Mouse (Mus musculus) right cerebral cortex, adult 18-20 months (tissue): ENCODE measurements around the gene Gabarap.
"Not testable (repeated sequence)": the region's sequence is repeated elsewhere in the genome, so short reads cannot be mapped to it uniquely, and the experiment has no call there.

Source experiments
- DNase-seq: peaks from one replicate; pipeline ENCODE4 v3.0.0; 2022; ENCODE audit warnings: mixed read lengths

Gene Gabarap

DNA sequence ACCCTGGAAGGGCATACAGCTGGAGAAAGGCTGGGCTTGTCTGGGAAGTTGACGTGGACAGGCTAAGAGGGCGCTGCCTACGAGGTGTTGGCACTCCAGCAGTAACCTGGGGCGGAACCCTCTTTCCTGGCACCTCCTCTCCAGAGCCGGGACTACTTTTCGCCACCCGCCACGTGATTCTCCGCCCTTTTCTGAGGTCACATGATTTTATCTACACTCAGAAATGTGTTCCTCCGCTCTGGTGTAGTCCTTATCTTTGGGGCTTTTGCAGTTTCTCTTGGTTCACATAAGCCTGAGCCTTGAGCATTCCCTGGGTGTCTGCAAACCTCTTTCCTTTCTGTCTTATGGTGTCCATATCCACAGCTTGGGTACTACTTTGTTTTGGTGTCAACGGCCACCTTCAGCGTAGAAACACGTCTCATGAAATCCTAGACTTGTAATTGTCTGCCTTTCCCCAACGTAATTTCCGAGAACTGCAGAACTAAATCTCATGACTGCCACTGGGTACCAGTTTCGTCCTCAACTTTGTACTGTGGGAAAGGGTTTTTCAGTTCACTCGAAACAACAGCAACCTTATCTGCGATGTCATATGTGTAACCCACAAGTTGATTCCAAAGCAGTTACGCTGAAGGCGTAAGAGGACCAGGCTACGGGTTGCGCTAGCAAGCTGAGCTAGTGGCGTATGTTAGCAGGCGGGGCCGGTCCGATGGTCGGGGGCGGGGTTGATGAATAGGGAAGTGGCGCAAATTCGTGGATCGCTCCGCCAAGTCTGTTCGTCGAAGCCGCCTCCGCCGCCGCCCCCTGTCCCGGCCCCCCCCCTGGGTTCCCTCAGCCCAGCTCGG is at the start of gene Gabarap:
Gabarap (plus strand) TSS at position 294 of the 842 bp plus-strand sequence.
- DNase-seq: peak; percentile 96

DNA sequence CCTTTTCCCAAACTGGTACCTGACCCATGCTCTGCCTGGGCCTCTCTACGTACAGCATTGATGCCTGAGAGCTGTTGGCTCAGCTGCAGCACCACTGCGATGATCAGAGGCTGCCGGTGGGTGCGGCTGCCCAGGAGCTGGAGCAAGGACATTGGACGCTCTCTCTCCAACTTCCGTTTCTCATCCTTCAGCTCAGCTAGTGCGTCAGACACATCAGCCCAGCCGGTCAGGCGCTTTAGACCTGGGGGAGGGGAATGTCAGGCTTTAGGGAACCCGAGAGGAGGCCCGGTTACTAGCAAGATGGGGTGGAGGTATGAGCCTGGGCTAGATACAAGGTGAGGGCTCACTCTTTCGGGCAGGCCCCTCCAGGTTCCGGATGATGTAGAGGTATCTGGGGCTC is 45.7 kb upstream of the Gabarap start:
- no peak for DNase-seq

DNA sequence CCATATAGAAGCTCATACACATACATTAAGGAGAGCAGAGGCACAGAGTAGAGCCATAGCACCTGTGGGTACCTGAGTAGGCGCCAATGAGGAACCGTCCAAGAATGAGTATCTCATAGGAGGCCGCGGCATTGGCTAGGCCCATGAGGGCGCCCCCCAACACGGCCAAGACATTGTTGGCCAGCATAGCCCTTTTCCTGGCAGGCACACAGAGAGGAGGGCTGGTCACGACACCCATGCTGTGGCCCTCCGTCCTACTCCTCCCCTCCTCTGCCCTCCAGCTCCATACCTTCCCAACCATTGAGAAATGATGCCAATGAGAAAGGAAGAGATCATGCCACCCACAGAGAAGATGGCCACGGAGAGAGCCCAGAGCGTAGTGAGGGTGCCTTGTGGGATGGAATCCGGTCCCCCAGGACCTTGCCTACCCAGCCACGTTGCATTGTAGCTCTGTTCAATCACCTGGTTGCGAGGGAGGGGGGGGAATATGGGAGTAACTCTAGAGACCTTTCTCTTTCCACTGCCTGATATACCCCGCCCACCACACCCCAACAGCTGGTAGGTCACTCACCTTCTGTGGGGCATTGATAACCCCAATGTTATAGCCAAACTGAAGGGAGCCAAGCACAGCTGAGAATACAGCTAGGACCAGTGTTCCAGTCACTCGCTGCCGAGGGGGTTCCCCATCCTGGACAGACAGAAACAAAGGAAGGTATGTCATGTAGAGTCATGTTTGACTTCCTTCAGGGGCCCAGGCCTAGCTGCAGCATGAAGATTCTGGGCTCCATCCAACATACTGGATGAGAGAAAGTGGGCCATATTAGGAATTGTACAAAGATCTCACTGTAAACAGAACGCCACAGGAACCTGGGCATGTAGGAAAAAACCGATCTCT is 44.7 kb upstream of the Gabarap start:
- no peak for DNase-seq

DNA sequence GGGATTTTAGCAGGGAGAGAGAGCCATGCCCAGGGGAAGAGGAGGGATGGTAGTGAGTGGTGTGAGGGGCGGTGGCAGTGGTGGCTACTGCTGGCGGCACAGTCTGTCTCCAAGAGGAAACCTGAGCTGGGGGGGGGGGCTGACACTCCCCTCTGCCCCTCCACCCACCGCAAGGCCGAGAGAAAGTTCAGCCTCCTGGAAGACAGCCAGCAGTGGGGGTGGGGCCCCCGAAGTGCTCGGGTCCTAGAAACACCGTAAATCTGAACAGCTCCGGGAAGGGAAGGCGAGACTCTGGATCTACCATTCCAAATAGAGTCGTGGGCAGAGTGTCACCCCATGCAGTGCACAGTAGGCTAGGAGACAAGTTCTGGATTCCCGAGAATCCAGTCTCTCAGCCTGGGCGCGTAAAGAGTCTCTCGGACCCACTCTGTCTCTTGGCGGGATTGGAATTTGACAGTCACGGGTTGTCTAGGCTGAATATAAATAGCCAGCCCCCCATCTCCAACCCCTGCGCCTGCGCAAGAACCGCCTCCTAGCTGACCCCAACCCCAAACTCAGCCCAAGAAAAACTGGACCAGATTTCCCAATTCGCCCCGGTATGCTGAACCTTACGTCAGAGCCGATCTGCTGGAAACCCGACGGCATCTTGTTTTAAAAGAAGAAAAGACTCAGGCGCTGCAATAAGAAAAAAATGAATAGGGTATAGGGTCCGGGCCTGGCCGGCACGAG is 43.4 kb upstream of the Gabarap start:
- no peak for DNase-seq

DNA sequence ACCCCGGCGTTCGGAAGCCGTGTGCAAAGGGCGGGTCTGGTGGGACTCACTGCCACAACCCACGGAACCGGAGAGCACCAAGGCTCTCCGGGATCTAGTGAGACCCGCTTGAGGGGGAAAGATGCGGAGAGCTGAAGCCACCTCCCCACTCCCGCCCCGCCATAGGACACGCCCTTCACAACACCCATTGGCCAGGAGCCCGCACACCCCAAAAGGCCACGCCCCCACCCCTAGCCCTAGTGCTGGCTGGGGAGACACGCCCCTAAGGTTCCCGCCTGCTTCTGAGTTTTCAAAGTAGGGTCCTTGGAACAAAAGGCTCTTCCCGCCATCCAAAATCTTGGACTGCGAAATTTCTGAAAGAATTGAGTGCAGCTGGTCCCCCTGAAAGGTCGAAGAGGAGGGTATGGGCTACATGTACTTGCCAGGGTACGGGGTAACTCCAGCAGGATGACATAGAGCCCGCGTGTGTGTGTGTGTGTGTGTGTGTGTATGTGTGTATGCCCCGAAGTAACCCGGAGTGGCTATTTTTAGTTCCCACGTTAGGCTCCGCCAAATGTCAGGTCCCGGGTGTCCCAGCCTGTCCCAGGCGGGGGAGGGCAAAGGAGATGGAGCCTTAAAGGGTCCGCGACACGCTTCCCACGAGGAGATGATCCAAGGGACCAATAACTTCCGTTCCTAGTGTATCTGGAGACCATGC is 42.7 kb upstream of the Gabarap start, which contains the start of gene Slc2a4:
Slc2a4 (minus strand) TSS at position 123 of the 697 bp plus-strand sequence.
- peak; percentile 52 for DNase-seq

DNA sequence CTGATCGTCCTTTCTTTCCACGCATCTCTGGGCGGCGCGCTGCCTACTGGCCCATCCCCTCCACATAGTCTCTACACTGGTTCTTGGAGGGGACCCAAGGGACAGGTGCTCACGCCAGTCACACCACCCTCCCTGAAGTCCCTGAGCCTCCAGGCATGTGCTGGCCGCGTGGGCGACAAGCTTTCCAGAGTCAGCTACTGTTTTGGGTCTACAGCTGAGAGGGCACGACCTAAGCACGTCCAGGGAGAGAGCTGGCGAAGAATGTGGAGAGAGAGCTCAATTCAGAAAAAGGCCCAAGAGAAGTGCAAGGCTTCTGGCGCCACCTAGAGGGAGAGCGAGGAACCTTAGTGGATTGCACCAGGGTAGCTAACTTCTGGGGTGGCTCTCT is 42.2 kb upstream of the Gabarap start:
- peak; percentile 48 for DNase-seq

DNA sequence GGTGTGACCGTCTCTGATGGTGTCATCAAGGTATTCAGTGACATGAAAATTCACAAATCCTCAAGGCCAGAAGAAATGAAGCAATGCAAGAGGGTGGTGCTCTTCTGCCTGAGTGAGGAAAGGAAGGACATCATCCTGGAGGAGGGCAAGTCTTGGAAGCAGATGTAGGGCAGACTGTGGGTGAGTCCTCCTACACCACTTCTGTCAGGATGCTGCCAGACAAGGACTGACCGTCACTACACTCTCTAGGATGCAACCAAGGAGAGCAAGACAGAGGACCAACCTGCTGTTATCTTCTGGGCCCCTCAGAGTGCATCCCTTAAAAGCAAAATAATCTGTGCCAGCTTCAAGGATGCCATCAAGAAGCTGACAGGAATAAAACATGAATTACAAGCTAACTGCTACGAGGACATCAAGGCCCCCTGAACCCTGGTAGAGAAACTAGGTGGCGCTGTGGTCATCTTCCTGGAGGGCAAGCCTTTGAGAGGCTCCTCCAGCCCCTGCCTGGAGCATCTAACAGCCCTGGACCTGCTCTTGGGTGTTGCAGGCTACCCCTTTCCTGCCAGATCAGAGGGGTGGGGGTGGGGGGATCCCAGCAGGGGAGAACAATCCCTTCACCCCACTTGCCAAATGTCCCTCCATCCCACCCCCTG is 40.0 kb upstream of the Gabarap start:
- DNase-seq: no peak

DNA sequence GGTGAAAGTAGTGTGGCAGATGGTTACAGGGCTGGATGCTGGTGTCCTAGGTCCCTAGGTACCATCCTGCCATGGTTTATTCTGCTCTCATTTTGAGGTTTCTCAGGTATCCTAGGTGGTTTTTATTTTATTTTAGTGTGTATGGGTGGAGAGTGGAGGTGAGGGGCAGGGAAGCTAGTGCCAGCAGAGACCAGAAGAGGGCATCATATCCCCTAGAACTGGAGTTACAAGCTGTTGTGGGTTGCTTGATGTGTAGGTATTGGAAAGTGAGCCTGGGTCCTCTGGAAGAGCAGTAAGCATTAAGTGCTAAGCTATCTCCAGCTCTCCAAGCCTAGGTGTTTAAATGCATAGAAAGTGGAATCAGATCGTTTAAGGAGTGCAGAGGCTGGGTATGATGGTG is 38.7 kb upstream of the Gabarap start:
- no peak for DNase-seq

DNA sequence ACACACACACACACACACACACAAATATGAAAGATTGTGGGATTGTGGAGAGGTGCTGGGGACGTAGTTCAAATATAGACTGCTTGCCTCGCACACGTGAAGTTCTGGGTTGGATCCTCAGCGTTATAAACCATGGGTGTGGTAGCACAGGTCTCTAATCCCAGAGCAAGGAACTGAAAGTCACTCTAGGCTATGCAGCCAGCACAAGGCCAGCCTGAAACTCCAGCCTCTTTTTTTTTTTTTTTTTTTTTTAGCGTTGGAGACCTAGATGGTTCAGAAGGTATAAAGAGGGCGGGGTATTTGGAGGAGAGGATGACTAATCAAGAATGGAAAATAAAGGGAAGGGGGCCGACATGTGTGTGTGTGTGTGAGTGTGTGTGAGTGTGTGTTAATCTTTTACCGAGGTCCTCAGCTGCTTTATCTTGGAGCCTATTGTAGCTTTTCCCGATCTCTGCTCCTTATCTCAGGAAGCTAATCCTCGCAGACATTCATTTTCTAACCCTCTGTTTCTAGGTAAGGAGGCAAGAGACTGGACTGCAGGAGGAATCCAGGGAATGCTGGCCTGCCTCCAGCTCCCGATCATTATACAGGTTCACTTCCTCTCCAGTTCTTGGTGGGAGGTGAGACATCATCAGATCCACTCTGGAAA is 37.6 kb upstream of the Gabarap start:
- no peak for DNase-seq

DNA sequence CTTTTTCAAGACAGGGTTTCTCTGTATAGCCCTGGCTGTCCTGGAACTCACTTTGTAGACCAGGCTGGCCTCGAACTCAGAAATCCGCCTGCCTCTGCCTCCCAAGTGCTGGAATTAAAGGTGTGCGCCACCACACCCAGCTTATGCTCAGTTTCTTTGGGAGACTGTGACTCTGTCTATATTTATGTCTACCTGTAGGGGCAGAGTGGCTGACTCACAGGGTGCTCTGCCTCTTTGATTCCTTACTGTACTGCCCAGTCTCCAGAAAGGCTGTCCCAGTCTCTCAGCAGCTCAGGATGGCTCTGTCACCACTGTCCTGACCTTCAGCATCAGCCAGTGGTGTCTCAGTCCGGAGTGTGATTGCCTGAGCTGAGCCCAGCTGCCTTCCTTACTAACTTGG is 35.3 kb upstream of the Gabarap start:
- not testable (repeated sequence) for DNase-seq

DNA sequence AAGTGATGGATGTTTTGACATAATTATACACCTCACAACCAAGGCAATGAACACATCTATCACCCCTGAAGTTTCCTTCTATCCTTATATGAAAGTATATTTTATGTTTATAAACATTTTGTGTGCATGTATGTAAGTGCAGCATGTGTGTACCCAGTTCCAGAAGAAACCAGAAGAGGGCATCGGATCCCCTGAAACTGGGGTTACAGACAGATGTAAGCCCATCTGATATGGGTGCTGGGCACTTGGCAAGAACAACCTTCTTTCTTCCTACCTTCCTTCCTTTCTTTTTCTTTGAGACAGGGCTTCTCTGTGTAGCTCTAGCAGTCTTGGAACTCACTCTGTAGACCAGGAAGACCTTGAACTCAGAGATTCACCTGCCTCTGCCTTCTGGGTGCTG is 34.7 kb upstream of the Gabarap start:
- DNase-seq: no peak

DNA sequence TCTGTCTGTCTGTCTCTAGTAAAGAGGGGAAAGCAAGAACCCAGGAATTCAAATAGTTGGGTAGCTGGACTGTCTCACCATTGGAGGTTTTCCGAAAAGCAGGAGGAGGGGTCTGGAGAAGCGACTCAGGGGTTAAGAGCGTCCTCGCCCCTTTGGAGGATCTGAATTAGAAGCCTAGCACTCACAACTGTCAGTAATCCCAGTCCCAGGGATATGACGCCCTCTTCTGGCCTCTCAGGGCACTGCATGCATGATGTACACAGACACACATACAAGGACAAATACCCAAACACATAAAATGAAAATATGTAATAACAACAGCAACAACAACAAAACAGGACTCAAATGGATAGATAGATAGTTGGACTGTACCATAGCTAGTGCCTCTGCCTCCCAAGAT is 30.3 kb upstream of the Gabarap start:
- DNase-seq: no peak

DNA sequence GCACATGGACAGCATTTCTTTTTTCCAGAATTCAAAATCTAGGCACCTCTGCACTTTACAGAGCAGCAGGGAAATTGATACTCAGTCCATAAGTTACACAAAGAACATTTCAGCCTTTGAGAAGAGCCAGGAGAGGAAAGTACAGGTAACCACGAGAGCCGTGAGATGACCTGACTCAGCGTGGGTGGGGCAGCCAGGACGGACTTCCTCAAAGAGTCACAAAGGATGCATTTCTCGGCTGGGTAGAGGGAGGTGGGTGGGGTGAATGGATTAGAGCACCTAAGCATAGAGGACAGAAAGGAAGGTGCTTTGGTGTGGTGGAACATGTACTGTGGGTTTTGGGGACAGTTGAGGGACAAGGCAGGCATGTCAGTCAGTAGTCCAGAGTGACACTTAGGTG is 29.1 kb upstream of the Gabarap start:
- DNase-seq: no peak

DNA sequence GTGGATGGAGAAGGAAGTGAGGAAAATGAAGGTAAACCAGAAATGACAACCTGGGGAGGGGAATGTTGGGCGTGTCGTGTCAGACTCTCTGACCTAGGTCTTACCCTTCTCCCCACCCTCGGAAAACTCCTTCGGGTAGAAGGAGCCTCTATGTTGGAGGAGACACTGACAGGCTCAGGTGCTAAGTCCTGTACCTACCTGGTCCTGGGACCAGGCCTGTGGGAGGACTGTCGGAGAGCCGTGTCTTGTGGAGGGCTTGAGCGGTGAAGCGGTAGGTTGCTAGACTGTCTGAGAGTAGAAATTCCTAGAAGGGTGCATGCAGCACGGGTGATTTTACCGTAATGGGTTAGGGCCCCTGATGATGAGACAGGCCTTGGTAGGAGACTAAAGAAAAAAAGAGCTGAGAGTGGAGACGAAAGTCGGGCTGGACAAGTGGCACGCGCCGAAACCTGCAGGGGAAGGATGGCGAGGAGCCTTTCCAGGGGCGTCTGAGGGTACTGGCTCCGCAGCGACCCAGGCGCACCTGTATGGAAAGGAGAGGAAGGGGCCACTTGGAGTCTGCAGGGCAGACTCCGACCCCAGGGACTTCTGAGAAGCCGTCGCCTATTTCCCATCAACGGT is 26.2 kb upstream of the Gabarap start, which contains the start of gene Cldn7:
Cldn7 (plus strand) TSS at position 130 of the 621 bp plus-strand sequence.
- no peak for DNase-seq

DNA sequence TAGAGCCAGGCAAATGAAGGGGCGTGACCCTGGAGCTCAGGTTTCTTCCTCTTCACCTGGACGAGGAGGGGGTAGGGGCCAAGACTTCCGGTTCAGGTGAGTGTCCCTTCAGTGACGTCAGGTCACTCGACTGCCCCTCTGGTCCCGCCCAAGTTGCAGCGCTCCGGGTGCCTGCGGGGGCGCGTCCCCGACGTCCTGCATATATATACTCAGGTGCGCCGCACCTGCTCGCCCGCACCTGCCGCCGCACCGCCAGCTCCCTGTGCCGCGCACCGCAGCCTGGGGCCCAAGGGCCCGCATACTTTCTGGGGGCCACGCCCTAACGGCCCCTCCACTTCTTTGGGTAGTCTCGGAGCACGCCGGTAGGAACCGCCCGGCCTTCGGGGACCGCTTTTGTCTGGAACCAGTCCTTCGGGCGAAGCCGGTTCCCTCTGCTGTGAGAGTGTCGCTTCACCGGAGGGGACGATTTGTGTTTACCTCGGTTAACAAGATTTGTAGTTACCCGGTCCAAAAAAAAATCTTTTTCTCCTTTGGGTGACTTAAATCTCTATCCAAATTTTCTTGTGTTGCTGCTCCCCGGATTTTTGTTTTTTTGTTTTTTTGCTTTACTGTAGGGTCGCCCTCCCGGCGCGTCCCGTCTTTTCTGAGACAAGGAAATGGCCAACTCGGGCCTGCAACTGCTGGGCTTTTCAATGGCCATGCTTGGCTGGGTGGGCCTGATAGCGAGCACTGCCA is 25.5 kb upstream of the Gabarap start:
- no peak for DNase-seq

DNA sequence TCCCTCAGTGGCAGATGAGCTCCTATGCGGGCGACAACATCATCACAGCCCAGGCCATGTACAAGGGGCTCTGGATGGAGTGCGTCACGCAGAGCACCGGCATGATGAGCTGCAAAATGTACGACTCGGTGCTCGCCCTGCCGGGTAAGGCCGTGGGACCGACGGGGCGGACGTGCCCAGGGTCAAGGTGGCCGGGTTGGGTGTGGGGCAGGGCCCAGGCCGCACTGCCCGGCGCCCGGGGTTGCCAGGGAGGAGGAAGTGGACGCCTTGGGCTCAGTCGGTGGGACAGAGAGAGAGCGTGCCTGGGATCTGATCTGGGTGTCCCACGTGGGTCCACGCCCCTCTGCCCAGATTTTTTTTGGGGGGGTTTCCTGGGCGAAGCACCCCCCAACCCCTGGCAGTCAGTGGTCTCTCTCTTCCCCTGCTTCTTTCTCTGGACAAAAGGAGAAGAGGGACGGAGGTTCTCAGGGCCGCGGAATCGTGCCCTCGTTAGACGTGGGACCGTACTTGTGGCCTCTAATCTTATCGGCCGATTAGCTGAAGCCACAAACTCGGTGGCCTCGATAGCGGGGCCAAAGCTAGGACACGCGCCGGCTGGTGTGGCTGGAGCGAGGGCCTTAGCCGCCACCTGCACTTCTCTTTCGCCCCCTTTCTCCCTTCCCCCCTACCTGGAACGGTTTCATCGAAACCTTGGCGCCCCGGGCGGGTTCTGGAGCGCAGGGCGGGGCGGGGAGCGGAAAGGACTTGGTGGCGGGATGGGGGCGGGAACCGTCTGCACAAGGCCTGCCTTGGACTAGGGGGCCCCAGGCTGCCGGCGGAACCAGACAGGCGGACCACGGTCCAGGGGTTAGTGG is 24.7 kb upstream of the Gabarap start:
- DNase-seq: no peak

DNA sequence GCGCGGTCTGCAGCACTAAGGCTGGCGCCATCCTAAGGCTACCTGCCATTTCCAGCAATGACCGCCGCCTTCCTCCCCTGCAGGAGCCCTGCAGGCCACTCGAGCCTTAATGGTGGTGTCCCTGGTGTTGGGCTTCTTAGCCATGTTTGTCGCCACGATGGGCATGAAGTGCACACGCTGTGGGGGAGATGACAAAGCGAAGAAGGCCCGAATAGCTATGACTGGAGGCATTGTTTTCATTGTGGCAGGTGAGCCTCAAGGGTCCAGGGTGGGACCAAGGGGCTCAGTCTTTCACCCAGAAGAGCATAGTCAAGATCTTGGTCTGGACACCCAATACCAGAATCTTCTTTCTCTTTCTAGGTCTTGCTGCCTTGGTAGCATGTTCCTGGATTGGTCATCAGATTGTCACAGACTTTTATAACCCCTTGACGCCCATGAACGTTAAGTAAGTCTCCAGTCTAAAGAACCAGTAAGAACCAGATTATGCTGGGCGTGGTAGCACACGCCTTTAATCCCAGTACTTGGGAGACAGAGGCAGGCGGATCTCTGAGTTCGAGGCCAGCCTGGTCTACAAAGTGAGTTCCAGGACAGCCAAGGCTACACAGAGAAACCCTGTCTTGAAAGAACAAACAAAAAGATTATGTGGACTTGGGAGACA is 24.0 kb upstream of the Gabarap start:
- no peak for DNase-seq

DNA sequence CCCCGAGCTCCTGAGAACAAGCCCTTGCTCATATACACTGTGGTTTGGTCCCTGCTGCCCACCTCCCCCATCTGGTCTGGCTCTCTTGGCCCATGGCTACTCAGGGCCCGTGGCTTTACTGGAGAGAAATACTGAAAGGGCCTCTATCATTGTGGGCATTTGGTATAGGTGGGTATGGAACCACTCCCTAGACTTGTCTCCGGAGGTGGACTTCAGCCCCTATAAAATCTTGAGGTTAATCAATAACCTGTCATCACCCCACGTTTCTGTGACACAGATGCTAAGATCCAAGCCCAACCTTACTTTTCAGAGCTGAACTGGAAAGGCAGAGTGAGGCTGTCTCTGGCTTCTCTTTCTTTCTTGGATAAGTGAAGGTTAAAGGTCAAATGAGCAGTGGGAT is 22.1 kb upstream of the Gabarap start:
- no peak for DNase-seq

DNA sequence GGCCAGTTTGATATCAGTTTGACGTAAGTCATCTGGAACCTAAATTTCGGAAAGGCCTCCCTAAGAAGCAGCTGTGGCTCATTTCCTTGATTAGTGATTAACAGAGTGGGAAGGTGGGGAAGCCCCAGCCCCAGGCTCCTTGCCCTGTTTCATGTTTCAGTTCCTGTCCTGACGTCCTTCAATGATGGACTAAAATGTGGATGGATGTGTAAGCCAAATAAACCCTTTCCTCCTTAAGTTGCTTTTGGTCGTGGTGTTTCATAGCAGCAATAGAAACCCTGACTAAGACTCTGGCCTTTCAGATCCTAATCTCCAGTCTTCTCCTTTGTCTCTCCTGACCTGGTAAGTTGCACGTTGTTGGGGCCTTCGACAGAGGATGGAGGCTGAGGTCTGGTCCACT is 20.7 kb upstream of the Gabarap start:
- DNase-seq: no peak
